Mouse (Mus musculus): ENCODE results near the gene Slc15a1.
"Not testable (repeated sequence)": the region's sequence is repeated elsewhere in the genome, so short reads cannot be mapped to it uniquely, and the experiment has no call there.

The Slc15a1 gene

DNA sequence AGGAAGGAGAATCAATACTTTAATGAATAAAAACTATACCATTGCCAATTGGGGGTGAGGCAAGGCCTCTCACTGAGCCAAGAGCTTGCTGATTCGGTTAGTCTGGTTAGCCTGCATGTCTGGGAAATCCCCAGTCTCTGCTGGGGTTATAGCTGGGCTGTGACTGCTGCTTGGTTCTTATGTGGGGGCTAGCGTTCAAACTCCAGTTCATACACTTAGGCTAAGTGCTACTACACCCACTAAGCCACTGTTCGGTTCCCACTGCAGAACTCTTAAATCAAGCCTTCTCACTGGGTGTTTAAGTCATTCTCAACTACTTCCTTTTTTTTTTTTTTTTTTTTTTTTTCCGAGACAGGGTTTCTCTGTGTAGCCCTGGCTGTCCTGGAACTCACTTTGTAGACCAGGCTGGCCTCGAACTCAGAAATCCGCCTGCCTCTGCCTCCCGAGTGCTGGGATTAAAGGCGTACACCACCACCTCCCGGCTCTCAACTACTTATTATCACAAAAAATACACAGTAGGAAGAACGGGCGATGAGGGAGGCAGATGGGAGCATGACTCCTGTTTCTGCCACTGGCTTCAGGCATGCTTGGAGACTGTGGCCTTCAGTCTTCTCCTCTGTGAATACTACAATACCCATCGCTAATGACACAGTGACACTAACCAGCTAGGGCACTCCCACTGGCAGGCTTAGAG is 88.3 kb downstream of the Slc15a1 start:
- ATAC-seq (ENCODE audit: insufficient number of reproducible peaks, low FRiP score, low TSS enrichment) = no peak

DNA sequence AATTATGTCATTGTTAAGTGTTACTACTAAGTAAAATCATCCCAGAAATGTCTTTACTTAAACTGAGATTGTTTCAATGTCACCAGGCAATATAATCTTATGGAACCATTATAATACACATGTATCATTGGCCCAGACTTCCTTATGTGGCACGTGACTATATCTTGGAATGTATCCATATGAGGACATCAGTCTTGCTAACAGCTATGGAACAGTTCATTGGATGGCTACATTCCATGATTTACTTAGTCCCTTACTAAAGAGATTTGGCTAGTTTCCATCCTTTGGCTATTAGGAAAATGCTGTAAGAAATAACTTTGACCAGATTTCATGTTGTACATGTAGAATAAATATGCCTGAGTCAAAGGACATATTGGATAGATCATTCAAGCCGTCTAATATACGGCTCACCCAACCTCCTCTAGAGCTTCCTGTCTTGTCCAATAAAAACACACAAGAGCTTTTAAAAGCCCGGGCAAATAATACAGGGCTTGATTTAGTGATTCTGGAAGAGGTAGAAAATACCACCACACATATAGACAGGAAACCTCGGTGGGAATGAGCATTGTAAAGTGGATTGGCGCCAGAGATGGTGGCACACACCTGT is 90.3 kb downstream of the Slc15a1 start:
- ATAC-seq (ENCODE audit: insufficient number of reproducible peaks, low FRiP score, low TSS enrichment) = no peak

DNA sequence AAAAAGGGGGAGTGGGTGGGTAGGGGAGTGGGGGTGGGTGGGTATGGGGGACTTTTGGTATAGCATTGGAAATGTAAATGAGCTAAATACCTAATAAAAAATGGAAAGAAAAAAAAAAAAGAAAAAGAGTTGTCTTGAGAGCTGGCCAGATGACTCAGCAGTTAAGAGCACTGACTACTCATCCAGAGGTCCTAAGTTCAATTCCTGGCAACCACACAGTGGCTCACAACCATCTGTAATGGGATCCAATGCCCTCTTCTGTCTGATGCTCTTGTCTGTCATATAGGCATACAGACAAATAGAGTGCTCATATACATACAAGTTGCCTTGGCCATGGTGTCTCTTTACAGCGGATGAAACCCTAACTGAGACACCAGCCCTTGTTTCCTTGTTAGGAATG is 91.3 kb downstream of the Slc15a1 start:
- ATAC-seq (ENCODE audit: insufficient number of reproducible peaks, low FRiP score, low TSS enrichment) = not testable (repeated sequence)
